ENCODE assay signal across 15 mouse cellular contexts in the genomic region with DNA sequence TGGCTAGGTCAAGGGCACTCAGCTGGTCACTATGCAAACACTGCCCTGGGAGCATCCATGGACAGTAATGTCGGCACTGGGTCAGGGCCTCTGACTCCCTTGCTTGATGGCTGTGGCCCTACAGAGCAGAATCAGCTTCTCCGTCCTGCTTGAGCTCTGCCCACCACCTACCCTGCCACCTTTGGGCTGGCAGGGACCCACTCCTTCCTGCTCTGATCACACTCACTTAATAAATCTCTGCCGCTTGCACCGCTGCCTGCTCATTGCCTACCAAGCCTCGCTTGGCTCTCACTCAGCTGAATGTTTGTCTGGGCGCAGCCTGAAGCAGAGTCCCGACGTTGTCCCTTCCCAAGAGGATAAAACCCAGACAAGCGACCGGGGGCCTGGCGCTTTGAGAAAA. TPM values are rescaled to one million over a fixed set of nuclear protein-coding genes. Genes with fewer than 3 reads are reported as not detected.
DNase-seq lines count a peak whose midpoint lies in the region; ATAC-seq and TF ChIP-seq lines count a peak whose summit lies in the region.
"Had no signal": no experiment of that assay in that cellular context is flagged by ENCODE, and none has a peak within 500 bp of the region (broad histone marks: within the 10 kb centered on the region; RNA-seq: fewer than 3 reads in every experiment).

No protein-coding gene starts in this region.

- H3K36me3 ChIP-seq in heart, embryonic 12.5 days = peaks cover 50% of the 10 kb centered on the region
- H3K36me3 ChIP-seq in heart, adult 2 months (ENCODE audit: control insufficient read depth, insufficient read depth, low read length) = no peaks in the 10 kb centered on the region

- ATAC-seq in heart, embryonic 12.5 days (ENCODE audit: insufficient number of reproducible peaks, low FRiP score) = no peak
- ATAC-seq: intestine, embryonic 15.5 days had no signal

- H3K9me3 ChIP-seq in heart, embryonic 12.5 days (replicated peaks) = no peaks in the 10 kb centered on the region
- H3K9me3 ChIP-seq: forebrain, embryonic 12.5 days; intestine, embryonic 15.5 days; midbrain, embryonic 12.5 days; neural tube, embryonic 13.5 days had no signal

- H3K4me2 ChIP-seq in heart, embryonic 12.5 days = no peak overlapping the region
- H3K4me2 ChIP-seq: forebrain, embryonic 12.5 days; hindbrain, embryonic 14.5 days; intestine, embryonic 15.5 days; midbrain, embryonic 12.5 days; neural tube, embryonic 13.5 days had no signal

- no peaks in the 10 kb centered on the region for H3K27me3 ChIP-seq in heart, embryonic 12.5 days (replicated peaks)
- H3K27me3 ChIP-seq in heart, adult 2 months (ENCODE audit: control insufficient read depth, insufficient read depth, low read length) = no peaks in the 10 kb centered on the region
- H3K27me3 ChIP-seq: forebrain, embryonic 12.5 days; intestine, embryonic 15.5 days; midbrain, embryonic 12.5 days; neural tube, embryonic 13.5 days had no signal

- intact Hi-C loops in heart, adult 2 months (cut with DNase I) = no loop called here
- intact Hi-C loops in left cerebral cortex, postnatal 25 days (cut with DNase I) = no loop called here
- intact Hi-C loops in left cerebral cortex, postnatal 4 days (cut with DNase I) = no loop called here

- H3K4me3 ChIP-seq in heart, embryonic 12.5 days = no peak overlapping the region
- no peak overlapping the region for H3K4me3 ChIP-seq in heart, adult 2 months
- H3K4me3 ChIP-seq: forebrain, embryonic 12.5 days; intestine, embryonic 15.5 days; midbrain, embryonic 12.5 days; neural tube, embryonic 13.5 days had no signal

- H3K79me2 ChIP-seq in heart, adult 2 months (replicated peaks; ENCODE audit: control insufficient read depth, insufficient read depth, low read length) = no peaks in the 10 kb centered on the region

- TF ChIP-seq EP300 in heart, adult 2 months (IDR thresholded peaks at IDR 0.05; ENCODE audit: insufficient read depth, low read depth, low read length) = no peak

- TF ChIP-seq POLR2A in heart, adult 2 months (IDR thresholded peaks at IDR 0.05; ENCODE audit: insufficient read depth, low read depth, low read length) = no peak

- H3K27ac ChIP-seq in heart, embryonic 12.5 days (ENCODE audit: poor library complexity, severe bottlenecking) = no peak overlapping the region
- no peak overlapping the region for H3K27ac ChIP-seq in heart, adult 2 months
- H3K27ac ChIP-seq: forebrain, embryonic 12.5 days; hindbrain, embryonic 14.5 days; intestine, embryonic 15.5 days; midbrain, embryonic 12.5 days; neural tube, embryonic 13.5 days had no signal

- DNase-seq in adrenal gland, adult 18-20 months (ENCODE audit: low spot score in 2 of 2) = peak; percentile 1 to 15
- DNase-seq in adrenal gland, postnatal 25 days = no peak
- no peak for DNase-seq in heart, adult 2 months
- DNase-seq in left cerebral cortex, postnatal 25 days (ENCODE audit: low spot score in 2 of 2) = peak; percentile 1
- DNase-seq in left cerebral cortex, postnatal 4 days = no peak
- peak; percentile 7 for DNase-seq in adrenal gland, postnatal 10 days
- no peak for DNase-seq in Muller cell, postnatal 12 days (ENCODE audit: inconsistent ontology term)
- DNase-seq: liver; thymus, adult 2 months had no signal

- 82% methylated on average over 11 of the region's 11 CpGs for WGBS in heart, embryonic 12.5 days
- WGBS in heart, adult 2 months = 72% methylated on average over 11 of the region's 11 CpGs

- H3K9ac ChIP-seq in heart, embryonic 12.5 days = 0 out of 2 replicates have a peak overlapping the region, but pooled peaks have one; percentile 2
- no peak overlapping the region for H3K9ac ChIP-seq in heart, adult 2 months (ENCODE audit: low read depth, low read length)
- H3K9ac ChIP-seq: forebrain, embryonic 12.5 days; hindbrain, embryonic 14.5 days; intestine, embryonic 15.5 days; midbrain, embryonic 12.5 days; neural tube, embryonic 13.5 days had no signal

- no peak for TF ChIP-seq CTCF in heart, adult 2 months (IDR thresholded peaks at IDR 0.05)

- no peaks in the 10 kb centered on the region; the same call in 1 of the 2 replicates for H3K4me1 ChIP-seq in heart, embryonic 12.5 days (replicated peaks)
- H3K4me1 ChIP-seq in heart, adult 2 months (ENCODE audit: control insufficient read depth, insufficient read depth, low read length) = no peaks in the 10 kb centered on the region
- H3K4me1 ChIP-seq: forebrain, embryonic 12.5 days; intestine, embryonic 15.5 days; midbrain, embryonic 12.5 days; neural tube, embryonic 13.5 days had no signal

RNA-seq across cellular contexts. Expression of a gene that starts 15.4 kb away (rescaled TPM):
- 10 to 100 TPM; 17.2 to 19.3 TPM for total RNA-seq in adrenal gland, adult 18-20 months (2021)
- 23.6 and 27.1 TPM in 2 replicates for total RNA-seq in adrenal gland, postnatal 25 days (2021)
- polyA plus RNA-seq in heart, embryonic 12.5 days (2016; fragmentation: Nextera tagmentation; extraction: Ambion mirVana) = 13.8 and 14.2 TPM in 2 replicates
- total RNA-seq in heart, adult 2 months (2021) = 10 to 100 TPM in 1 of 2 experiments, 1 to 10 TPM in 1; 9.7 to 11.3 TPM
- polyA plus RNA-seq in heart, adult 2 months (2012; rRNA removed) = 19.2 and 20.0 TPM in 2 replicates
- total RNA-seq in left cerebral cortex, postnatal 25 days (2021) = 100 to 1,000 TPM; 133 to 136 TPM
- total RNA-seq in left cerebral cortex, postnatal 4 days (2021) = 100 to 1,000 TPM; 164 to 168 TPM
- total RNA-seq in adrenal gland, postnatal 10 days (2021) = 10 to 100 TPM; 16.9 to 29.4 TPM

RNA-seq across cellular contexts. Expression of a gene that starts 15.4 kb away (rescaled TPM):
- total RNA-seq in adrenal gland, adult 18-20 months (2021) = 10 to 100 TPM; 28.1 to 32.8 TPM
- total RNA-seq in adrenal gland, postnatal 25 days (2021) = 36.3 and 38.8 TPM in 2 replicates
- 31.2 and 31.5 TPM in 2 replicates for polyA plus RNA-seq in heart, embryonic 12.5 days (2016; fragmentation: Nextera tagmentation; extraction: Ambion mirVana)
- 10 to 100 TPM in 1 of 2 experiments, 1 to 10 TPM in 1; 9.4 to 10.1 TPM for total RNA-seq in heart, adult 2 months (2021)
- polyA plus RNA-seq in heart, adult 2 months (2012; rRNA removed) = 19.9 and 31.3 TPM in 2 replicates
- 10 to 100 TPM; 60.5 to 65.5 TPM for total RNA-seq in left cerebral cortex, postnatal 25 days (2021)
- 10 to 100 TPM; 62.3 to 68.1 TPM for total RNA-seq in left cerebral cortex, postnatal 4 days (2021)
- 10 to 100 TPM; 27.9 to 39.0 TPM for total RNA-seq in adrenal gland, postnatal 10 days (2021)

RNA-seq across cellular contexts. Expression of a gene that starts 36.6 kb away (rescaled TPM):
- 10 to 100 TPM; 75.5 to 85.8 TPM for total RNA-seq in adrenal gland, adult 18-20 months (2021)
- total RNA-seq in adrenal gland, postnatal 25 days (2021) = 71.7 and 76.6 TPM in 2 replicates
- polyA plus RNA-seq in heart, embryonic 12.5 days (2016; fragmentation: Nextera tagmentation; extraction: Ambion mirVana) = 101 and 107 TPM in 2 replicates
- total RNA-seq in heart, adult 2 months (2021) = 10 to 100 TPM; 55.8 to 56.7 TPM
- polyA plus RNA-seq in heart, adult 2 months (2012; rRNA removed) = 29.7 and 35.3 TPM in 2 replicates
- 10 to 100 TPM; 71.9 to 72.7 TPM for total RNA-seq in left cerebral cortex, postnatal 25 days (2021)
- 100 to 1,000 TPM in 1 of 2 experiments, 10 to 100 TPM in 1; 96.0 to 101 TPM for total RNA-seq in left cerebral cortex, postnatal 4 days (2021)
- total RNA-seq in adrenal gland, postnatal 10 days (2021) = 10 to 100 TPM; 72.3 to 73.4 TPM

RNA-seq across cellular contexts. Expression of a gene that starts 37.7 kb away (rescaled TPM):
- total RNA-seq in adrenal gland, adult 18-20 months (2021) = 10 to 100 TPM; 26.4 to 29.7 TPM
- 32.4 and 36.9 TPM in 2 replicates for total RNA-seq in adrenal gland, postnatal 25 days (2021)
- polyA plus RNA-seq in heart, embryonic 12.5 days (2016; fragmentation: Nextera tagmentation; extraction: Ambion mirVana) = 37.8 and 38.3 TPM in 2 replicates
- 10 to 100 TPM; 15.3 to 17.4 TPM for total RNA-seq in heart, adult 2 months (2021)
- 15.8 and 23.2 TPM in 2 replicates for polyA plus RNA-seq in heart, adult 2 months (2012; rRNA removed)
- 10 to 100 TPM; 38.1 to 38.5 TPM for total RNA-seq in left cerebral cortex, postnatal 25 days (2021)
- 10 to 100 TPM; 44.1 to 54.7 TPM for total RNA-seq in left cerebral cortex, postnatal 4 days (2021)
- 10 to 100 TPM; 29.0 to 29.3 TPM for total RNA-seq in adrenal gland, postnatal 10 days (2021)

RNA-seq across cellular contexts. Expression of a gene that starts 37.8 kb away (rescaled TPM):
- total RNA-seq in adrenal gland, adult 18-20 months (2021) = 10 to 100 TPM; 16.9 to 17.5 TPM
- total RNA-seq in adrenal gland, postnatal 25 days (2021) = 13.8 and 23.0 TPM in 2 replicates
- 9.2 and 10.1 TPM in 2 replicates for polyA plus RNA-seq in heart, embryonic 12.5 days (2016; fragmentation: Nextera tagmentation; extraction: Ambion mirVana)
- 1 to 10 TPM; 5.1 to 6.9 TPM for total RNA-seq in heart, adult 2 months (2021)
- 8.9 and 12.4 TPM in 2 replicates for polyA plus RNA-seq in heart, adult 2 months (2012; rRNA removed)
- 10 to 100 TPM; 25.5 to 31.8 TPM for total RNA-seq in left cerebral cortex, postnatal 25 days (2021)
- 10 to 100 TPM; 26.6 to 27.5 TPM for total RNA-seq in left cerebral cortex, postnatal 4 days (2021)
- total RNA-seq in adrenal gland, postnatal 10 days (2021) = 10 to 100 TPM; 17.6 to 18.4 TPM

Comparison
In these comparisons a context has a peak if more than half of its experiments do, and no peak if none do; other contexts are left out.
1. DNase-seq: peak in adrenal gland, adult 18-20 months (2 of 2), left cerebral cortex, postnatal 25 days (2 of 2) and adrenal gland, postnatal 10 days (single experiment); none in adrenal gland, postnatal 25 days (single experiment), heart, adult 2 months (0 of 2), left cerebral cortex, postnatal 4 days (single experiment) and Muller cell, postnatal 12 days (single experiment).